Mouse (Mus musculus): ENCODE results near the gene 1110012L19Rik. TPM values are rescaled to one million over a fixed set of nuclear protein-coding genes. Genes with fewer than 3 reads are reported as not detected.
A peak's percentile ranks its signal among the peaks of the same experiment; 100 is the strongest.
"Not testable (repeated sequence)": the region's sequence is repeated elsewhere in the genome, so short reads cannot be mapped to it uniquely, and the experiment has no call there.

Gene 1110012L19Rik
- 10 to 100 TPM; 13.4 to 14.5 TPM for total RNA-seq (2021)
- long read RNA-seq, transcript 1110012L19Rik-201 (3 exons, 1,094 nt), result major isoform, 13 of 13 reads
- long read RNA-seq, partial matches to known transcripts, result 0 of 13 reads
- long read RNA-seq, other reads (novel, unspliced or antisense), result 0 of 13 reads

GRCm38 (mm10) chrX:70385276-70385961, at the start of gene 1110012L19Rik:
TSS of gene 1110012L19Rik (plus strand) at chrX:70385877.
- peak; percentile 50 to 88 for DNase-seq (ENCODE audit: low spot score in 2 of 2)

GRCm38 (mm10) chrX:70362985-70363384, 22.7 kb upstream of the 1110012L19Rik start:
- DNase-seq (ENCODE audit: low spot score in 2 of 2), result no peak

- DNase-seq (ENCODE audit: low spot score in 2 of 2), result peak in 1 of 2 experiments; percentile 8
Observed at GRCm38 (mm10) chrX:70363446-70363845, 22.2 kb upstream of the 1110012L19Rik start.

- no peak for DNase-seq (ENCODE audit: low spot score in 2 of 2)
Observed at GRCm38 (mm10) chrX:70364202-70364601, 21.5 kb upstream of the 1110012L19Rik start.

GRCm38 (mm10) chrX:70364661-70365613, 20.7 kb upstream of the 1110012L19Rik start, which contains the start of gene Ids:
TSS of gene Ids (minus strand) at chrX:70365084.
- DNase-seq (ENCODE audit: low spot score in 2 of 2), result peak; percentile 66 to 85

- DNase-seq (ENCODE audit: low spot score in 2 of 2), result not testable (repeated sequence)
Observed at GRCm38 (mm10) chrX:70369758-70370157, 15.9 kb upstream of the 1110012L19Rik start.

- not testable (repeated sequence) for DNase-seq (ENCODE audit: low spot score in 2 of 2)
Observed at GRCm38 (mm10) chrX:70374469-70375110, 11.1 kb upstream of the 1110012L19Rik start.

GRCm38 (mm10) chrX:70384917-70385275, 781 bp upstream of the 1110012L19Rik start:
- DNase-seq (ENCODE audit: low spot score in 2 of 2), result no peak

GRCm38 (mm10) chrX:70385962-70386351, 280 bp downstream of the 1110012L19Rik start:
- no peak for DNase-seq (ENCODE audit: low spot score in 2 of 2)

- DNase-seq (ENCODE audit: low spot score in 2 of 2), result not testable (repeated sequence)
Observed at GRCm38 (mm10) chrX:70392636-70393035, 7.0 kb downstream of the 1110012L19Rik start.

- DNase-seq (ENCODE audit: low spot score in 2 of 2), result not testable (repeated sequence)
Observed at GRCm38 (mm10) chrX:70425473-70425872, 39.8 kb downstream of the 1110012L19Rik start.

Other genes with a start within 250 kb of the 1110012L19Rik start
- gene Ids, start 20.8 kb upstream of the 1110012L19Rik start, total RNA-seq (2021), result 100 to 1,000 TPM; 292 to 295 TPM
- gene Tmem185a, start 91.3 kb downstream of the 1110012L19Rik start, total RNA-seq (2021), result 10 to 100 TPM; 51.7 to 54.6 TPM